Mouse (Mus musculus) left cerebral cortex, adult 2 months (tissue): ENCODE measurements around the gene Hoxd3. TPM values are rescaled to one million over a fixed set of nuclear protein-coding genes. Genes with fewer than 3 reads are reported as not detected.

Source experiments
- DNase-seq, 2 experiments: peaks; one replicate each; pipeline ENCODE4 v3.0.0; 2021 to 2022; ENCODE audit warnings: low spot score in 2 of 2, mixed read lengths in 1 of 2; ENCODE audit errors: extremely low spot score in 1 of 2
- H3K27ac ChIP-seq: fragments of 200-600 bp; 2 replicates; pipeline ENCODE4 v1.8.1; 2022
- H3K4me3 ChIP-seq: fragments of 200-600 bp; 2 replicates; pipeline ENCODE4 v1.8.1; 2022
- CTCF ChIP-seq: fragments of 200-600 bp; IDR thresholded peaks from 2 replicates; pipeline ENCODE4 v1.8.1; 2022; ENCODE audit warnings: antibody characterized with exemption, mild to moderate bottlenecking, moderate library complexity
- intact Hi-C: fragments of 180-260 bp; cut with DNase I; formaldehyde crosslinking; loops from one replicate; pipeline ENCODE4 v1.15.1; 2025
- total RNA-seq, 2 experiments: library from RNA; stranded (reverse); gene quantifications; 2 replicates each; pipeline ENCODE4 v1.2.3; 2021

Gene Hoxd3
- total RNA-seq, 2 experiments from 2014 or later, result not detected

DNA sequence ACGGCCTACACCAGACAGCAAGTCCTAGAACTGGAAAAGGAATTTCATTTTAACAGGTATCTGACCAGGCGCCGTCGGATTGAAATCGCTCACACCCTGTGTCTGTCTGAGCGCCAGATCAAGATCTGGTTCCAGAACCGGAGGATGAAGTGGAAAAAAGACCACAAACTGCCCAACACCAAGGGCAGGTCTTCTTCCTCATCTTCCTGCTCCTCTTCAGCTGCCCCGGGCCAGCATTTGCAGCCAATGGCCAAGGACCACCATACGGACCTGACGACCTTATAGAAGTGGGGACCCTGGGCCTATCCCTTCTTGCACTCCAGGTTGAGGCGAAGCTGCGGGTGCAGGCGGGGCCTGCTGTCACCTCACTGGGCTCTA is 16.6 kb downstream of the Hoxd3 start:
- DNase-seq, result no peak
- no peak overlapping the region for H3K4me3 ChIP-seq
- TF ChIP-seq CTCF, result no peak
- no peak overlapping the region for H3K27ac ChIP-seq
- intact Hi-C loops, result loop anchor here (5.0 kb wide), 1 partner anchor 71 kb away; the partner anchor contains the start of gene Evx2

DNA sequence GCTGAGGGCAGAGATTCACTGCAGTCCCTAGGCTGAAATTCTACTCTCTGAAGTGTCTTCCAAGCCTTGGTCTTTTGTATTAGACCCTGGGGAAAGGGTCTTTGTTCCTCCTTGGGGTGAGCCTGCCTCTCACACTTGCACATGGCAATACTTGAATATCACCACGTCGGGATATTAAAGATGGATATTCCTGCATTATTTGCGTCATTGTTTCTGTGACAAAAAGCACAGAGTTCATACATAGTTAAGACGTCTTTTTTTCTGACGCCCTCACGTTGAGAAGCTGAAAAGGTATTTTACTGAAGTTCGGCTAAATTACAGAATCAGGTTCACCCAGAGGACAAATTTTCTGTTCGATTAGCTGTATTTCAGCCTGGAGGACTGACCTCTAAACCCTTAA is 18.6 kb downstream of the Hoxd3 start:
- no peak for DNase-seq
- H3K27ac ChIP-seq, result no peak overlapping the region
- intact Hi-C loops, result no loop called here
- H3K4me3 ChIP-seq, result no peak overlapping the region
- TF ChIP-seq CTCF, result no peak

DNA sequence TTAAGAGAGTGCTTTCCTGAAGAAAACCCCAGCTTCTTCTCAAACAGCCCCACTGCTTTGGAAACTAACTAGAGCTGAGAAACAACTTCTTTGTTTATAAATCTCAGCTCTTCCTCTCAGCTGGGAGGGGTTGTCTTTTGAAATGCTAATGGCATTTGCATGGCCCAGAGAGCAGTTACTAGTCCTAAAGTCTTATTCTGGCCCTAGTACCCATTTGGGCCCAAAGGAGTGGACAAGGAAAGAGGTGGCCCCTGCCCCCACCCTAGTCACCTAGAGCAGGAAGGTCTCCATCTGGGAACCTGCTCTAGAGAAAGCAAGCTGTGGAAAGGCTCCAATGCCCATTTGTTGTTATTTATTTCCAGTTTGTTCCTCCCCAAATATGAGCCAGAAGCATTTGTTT is 19.3 kb downstream of the Hoxd3 start:
- Histone ChIP-seq H3K27ac (no peak overlapping the region), H3K4me3 (no peak overlapping the region)
- DNase-seq, result no peak
- intact Hi-C loops, result no loop called here
- TF ChIP-seq CTCF, result no peak

DNA sequence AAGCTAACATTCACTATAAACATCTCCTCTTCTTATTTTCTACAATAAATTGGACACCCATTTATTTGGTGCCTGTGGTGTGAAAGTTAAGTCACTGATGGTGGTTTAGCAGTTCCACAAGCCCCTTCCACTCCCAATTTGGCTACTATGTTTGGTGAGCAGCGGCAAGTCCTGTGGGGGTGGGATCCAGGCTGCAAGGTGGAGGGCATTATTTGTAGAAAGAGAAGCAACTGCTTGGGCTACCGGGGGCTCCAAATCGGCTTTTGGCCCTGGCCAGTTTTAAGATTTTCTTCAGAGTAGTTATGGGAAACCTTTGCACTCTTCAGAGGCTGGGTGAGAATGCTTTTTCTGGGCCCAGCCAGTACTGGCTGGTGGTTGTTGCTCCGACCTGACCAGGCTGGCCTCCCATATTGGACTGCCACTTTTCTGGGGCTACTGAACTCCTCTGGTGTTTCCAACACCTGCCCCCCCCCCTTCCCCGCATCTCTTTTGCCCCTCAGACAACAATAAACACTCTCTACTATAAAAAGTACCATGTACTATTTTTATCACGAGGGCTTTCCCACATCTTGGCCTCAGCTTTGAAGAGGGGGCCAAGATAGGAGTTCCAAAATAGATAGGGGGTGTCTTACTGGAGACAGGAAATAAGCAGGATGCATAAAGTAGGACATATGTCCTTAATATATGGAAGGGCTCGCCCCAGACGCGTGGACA is 20.2 kb downstream of the Hoxd3 start:
- DNase-seq, result no peak
- Histone ChIP-seq H3K27ac (no peak overlapping the region), H3K4me3 (no peak overlapping the region)
- intact Hi-C loops, result no loop called here
- TF ChIP-seq CTCF, result no peak

DNA sequence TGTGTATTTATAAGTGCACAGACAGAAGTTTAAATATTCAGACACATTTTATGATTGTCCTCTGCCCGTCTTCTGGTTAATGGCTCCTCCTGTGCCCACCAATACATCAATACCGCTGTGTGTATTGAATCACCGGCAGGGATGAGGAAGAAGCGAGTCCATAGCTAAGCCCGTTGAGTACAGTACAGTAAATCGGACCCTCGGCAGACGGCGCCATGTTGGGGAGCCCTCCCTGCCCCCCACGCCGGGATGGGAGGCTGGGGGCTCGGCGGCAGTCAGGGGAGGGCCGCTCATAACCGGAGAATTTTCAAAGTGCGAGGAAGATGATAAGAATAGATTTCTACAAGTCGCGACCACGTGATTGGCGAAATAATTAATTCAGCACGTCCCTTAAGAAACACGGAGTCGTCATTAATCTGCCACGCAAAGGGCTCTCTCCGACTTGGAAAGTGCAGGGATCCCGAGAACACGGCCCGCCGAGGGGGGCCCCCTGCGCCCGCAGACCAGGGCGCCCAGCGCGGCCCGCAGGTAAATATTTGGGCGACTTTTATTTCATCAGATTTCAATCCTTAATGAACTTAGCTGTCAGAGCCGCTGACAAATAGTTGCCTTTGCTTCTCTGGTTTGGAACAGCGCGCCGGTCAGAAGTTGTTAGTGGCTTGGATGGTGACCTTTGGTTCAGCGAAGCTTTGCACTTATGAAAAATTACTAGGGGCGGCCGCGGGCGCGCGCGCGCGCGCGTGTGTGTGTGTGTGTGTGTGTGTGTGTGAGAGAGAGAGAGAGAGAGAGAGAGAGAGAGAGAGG is 21.0 kb downstream of the Hoxd3 start:
- no peak for TF ChIP-seq CTCF
- Histone ChIP-seq H3K4me3 (no peak overlapping the region), H3K27ac (no peak overlapping the region)
- intact Hi-C loops, result no loop called here
- no peak for DNase-seq

DNA sequence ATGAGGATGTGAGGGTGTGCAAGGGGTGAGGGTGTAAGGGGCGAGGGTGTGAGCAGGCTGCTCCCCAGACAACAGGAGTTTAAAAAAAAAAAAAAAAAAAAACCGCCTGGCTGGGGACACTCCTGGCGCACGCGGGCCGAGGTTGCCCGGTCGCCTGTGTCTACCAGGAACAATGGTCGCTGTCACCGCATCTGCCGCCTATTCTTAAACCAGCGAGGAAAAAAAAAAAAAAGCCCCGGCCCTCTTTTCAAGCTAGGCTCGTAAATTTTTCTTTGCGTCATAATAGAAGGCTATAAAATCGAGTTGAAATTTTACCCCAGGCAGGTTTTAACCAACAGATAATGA is 21.6 kb downstream of the Hoxd3 start:
- TF ChIP-seq CTCF, result no peak
- DNase-seq, result no peak
- Histone ChIP-seq H3K4me3 (no peak overlapping the region), H3K27ac (no peak overlapping the region)
- intact Hi-C loops, result no loop called here

DNA sequence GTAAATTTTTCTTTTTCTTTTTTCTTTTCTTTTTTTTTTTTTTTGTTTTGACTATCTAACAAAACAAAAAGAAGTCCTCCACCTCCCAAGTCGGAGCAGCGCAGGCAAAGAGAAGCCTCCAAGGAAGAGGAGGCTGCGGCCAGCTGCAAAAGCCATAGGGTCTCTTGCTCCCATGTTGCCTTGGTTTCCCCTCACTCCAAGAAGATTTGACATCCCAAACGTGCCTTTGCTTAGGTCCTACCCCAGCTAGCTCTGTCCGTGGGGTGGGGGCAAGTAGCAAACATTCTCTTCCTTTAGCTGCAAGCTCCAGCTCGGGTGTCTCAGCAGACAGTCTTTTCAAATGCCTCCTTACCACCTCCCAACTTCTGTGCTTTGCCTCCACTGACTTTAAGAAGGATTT is 22.0 kb downstream of the Hoxd3 start:
- Histone ChIP-seq H3K4me3 (no peak overlapping the region), H3K27ac (no peak overlapping the region)
- TF ChIP-seq CTCF, result no peak
- no peak for DNase-seq
- intact Hi-C loops, result no loop called here

DNA sequence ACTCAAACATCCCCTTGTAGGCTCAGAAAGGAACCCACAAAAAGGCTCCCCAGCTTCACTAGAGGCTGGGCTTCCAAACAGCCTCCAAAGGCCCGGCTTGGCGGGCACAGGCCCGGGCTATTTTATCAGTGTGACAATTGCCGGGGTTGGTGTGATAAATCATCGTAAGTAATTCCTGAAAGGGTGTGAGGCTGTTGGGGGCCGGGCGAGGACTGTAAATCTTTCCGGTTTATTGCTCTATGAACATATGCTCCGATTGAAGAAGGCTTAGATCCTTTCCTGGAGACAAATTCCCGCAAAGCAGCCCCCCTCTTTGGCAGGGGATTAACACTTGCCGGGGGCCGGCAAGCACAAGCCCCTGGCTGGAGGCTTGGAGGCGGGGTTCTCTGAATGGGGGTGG is 22.7 kb downstream of the Hoxd3 start:
- intact Hi-C loops, result no loop called here
- H3K4me3 ChIP-seq, result no peak overlapping the region
- no peak overlapping the region for H3K27ac ChIP-seq
- TF ChIP-seq CTCF, result no peak
- no peak for DNase-seq

DNA sequence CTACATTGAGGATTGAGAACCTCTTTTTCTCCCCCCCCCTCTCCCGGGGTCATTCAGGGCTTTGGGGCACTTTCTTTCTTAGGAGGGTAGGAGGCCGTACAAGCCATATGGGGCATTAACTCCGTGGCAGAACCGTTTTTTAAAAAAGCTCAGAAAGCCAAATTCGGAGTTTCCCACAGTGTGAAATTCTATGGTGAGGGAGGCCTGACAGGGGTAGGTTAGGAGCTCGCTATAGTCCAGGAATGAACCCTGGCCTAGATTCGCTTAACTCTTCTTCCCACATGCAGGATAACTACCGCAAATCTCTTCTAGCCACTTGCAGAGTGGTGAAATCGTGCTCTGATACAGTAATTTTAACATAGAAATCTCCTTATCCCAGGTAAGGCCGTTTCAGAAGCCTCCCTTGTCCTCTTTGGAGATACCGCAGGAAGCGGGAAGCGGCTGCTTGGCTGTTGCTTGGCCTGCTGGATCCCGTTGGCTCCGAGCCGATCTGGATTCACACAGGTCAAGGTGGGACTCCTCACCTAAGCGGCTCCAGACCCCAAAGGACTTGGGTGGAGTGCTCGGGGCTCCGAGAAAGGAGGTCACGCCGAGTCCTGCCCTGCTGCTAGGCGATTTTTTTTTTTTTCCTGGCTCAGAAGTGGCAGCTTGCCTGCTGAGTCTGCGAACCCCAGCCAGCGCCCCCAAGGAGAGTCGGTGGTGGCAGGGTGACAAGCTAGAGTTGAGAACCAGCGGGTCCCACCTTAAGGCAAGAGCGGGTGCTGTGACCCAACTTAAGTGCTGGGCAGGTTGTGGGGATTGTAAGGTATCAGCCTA is 23.5 kb downstream of the Hoxd3 start:
- no peak for DNase-seq
- TF ChIP-seq CTCF, result no peak
- H3K27ac ChIP-seq, result no peak overlapping the region
- intact Hi-C loops, result no loop called here
- no peak overlapping the region for H3K4me3 ChIP-seq

DNA sequence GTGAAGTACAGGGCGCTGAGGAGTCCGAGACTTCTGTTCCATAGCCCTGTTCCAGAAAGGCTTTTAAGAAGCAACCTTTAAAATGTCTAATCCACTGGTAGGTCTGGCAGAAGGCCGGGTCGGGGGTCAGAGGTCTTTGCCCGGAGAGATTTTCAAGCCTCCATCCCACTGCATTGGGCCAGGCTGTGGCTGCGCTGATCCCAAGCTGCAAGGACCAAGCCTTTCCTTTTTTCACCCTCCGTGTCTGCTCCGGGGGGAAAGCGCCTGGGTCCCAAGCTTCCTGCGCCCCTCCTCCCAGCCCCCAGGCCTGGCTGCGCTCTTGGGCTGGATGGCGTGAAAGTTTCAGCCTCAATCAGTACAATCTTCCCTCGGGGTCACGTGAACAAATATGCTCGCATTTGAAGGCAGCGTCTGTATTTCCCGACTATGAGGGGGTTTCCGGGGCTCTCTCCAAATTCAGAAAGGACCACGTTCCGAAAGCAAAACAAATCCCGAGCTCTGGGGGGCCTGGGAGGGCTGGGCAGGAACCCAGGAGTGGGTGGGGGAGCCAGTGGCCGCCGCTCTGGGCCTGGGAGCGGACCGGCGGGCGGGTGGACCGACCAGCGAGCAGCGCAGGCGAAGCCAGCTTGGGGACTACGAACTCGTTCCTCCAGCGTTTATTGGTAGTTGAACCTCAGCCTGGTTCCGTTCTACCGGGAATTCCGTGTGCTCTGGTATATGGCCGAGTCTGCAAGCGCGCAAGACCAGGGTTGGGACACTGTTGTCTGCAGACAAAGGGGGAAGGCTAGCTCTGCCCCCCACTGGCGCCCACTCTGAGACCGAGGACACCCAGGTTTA is 24.3 kb downstream of the Hoxd3 start:
- Histone ChIP-seq H3K4me3 (no peak overlapping the region), H3K27ac (no peak overlapping the region)
- intact Hi-C loops, result no loop called here
- no peak for TF ChIP-seq CTCF
- no peak for DNase-seq
